Mouse (Mus musculus): Measurements from ENCODE around the gene Gm49776. TPM values are rescaled to one million over a fixed set of nuclear protein-coding genes. Genes with fewer than 3 reads are reported as not detected.
A peak's percentile ranks its signal among the peaks of the same experiment; 100 is the strongest.
"Not testable (repeated sequence)": the region's sequence is repeated elsewhere in the genome, so short reads cannot be mapped to it uniquely, and the experiment has no call there.

The Gm49776 gene
- polyA plus RNA-seq, 1 experiment: not detected

GRCm38 (mm10) chr16:18211417-18212171 is 46.5 kb downstream of the Gm49776 start:
- TF ChIP-seq CTCF (IDR thresholded peaks at IDR 0.05; ENCODE audit: borderline replicate concordance, insufficient read depth, low read length) (peak; percentile 98), POLR2A (IDR thresholded peaks at IDR 0.05; ENCODE audit: low read depth, low read length) (no peak)
- Histone ChIP-seq H3K27ac (ENCODE audit: insufficient read depth, low read length) (no peak overlapping the region), H3K4me3 (ENCODE audit: insufficient read depth, low read length) (no peak overlapping the region), H3K4me1 (ENCODE audit: control insufficient read depth, insufficient read depth, low read length) (no peaks in the 10 kb centered on the region)

- H3K4me3 ChIP-seq (ENCODE audit: insufficient read depth, low read length): no peak overlapping the region
- H3K27ac ChIP-seq (ENCODE audit: insufficient read depth, low read length): no peak overlapping the region
- TF ChIP-seq CTCF (IDR thresholded peaks at IDR 0.05; ENCODE audit: borderline replicate concordance, insufficient read depth, low read length): peak; percentile 62; the same call in 1 of the 2 replicates
- TF ChIP-seq POLR2A (IDR thresholded peaks at IDR 0.05; ENCODE audit: low read depth, low read length): no peak
- H3K4me1 ChIP-seq (ENCODE audit: control insufficient read depth, insufficient read depth, low read length): no peaks in the 10 kb centered on the region
Measured at GRCm38 (mm10) chr16:18210701-18211416, 47.3 kb downstream of the Gm49776 start.

- H3K4me3 ChIP-seq (ENCODE audit: insufficient read depth, low read length): no peak overlapping the region
- TF ChIP-seq POLR2A (IDR thresholded peaks at IDR 0.05; ENCODE audit: low read depth, low read length) (no peak), CTCF (IDR thresholded peaks at IDR 0.05; ENCODE audit: borderline replicate concordance, insufficient read depth, low read length) (no peak)
- no peak overlapping the region for H3K27ac ChIP-seq (ENCODE audit: insufficient read depth, low read length)
- no peaks in the 10 kb centered on the region for H3K4me1 ChIP-seq (ENCODE audit: control insufficient read depth, insufficient read depth, low read length)
Measured at GRCm38 (mm10) chr16:18203430-18204091, 54.6 kb downstream of the Gm49776 start.

- H3K4me3 ChIP-seq (ENCODE audit: insufficient read depth, low read length): no peak overlapping the region
- no peaks in the 10 kb centered on the region for H3K4me1 ChIP-seq (ENCODE audit: control insufficient read depth, insufficient read depth, low read length)
- H3K27ac ChIP-seq (ENCODE audit: insufficient read depth, low read length): no peak overlapping the region
- TF ChIP-seq CTCF (IDR thresholded peaks at IDR 0.05; ENCODE audit: borderline replicate concordance, insufficient read depth, low read length) (no peak), POLR2A (IDR thresholded peaks at IDR 0.05; ENCODE audit: low read depth, low read length) (no peak)
Measured at GRCm38 (mm10) chr16:18202061-18202460, 56.1 kb downstream of the Gm49776 start.

GRCm38 (mm10) chr16:18201620-18202019 is 56.5 kb downstream of the Gm49776 start:
- Histone ChIP-seq H3K27ac (ENCODE audit: insufficient read depth, low read length) (no peak overlapping the region), H3K4me1 (ENCODE audit: control insufficient read depth, insufficient read depth, low read length) (no peaks in the 10 kb centered on the region), H3K4me3 (ENCODE audit: insufficient read depth, low read length) (no peak overlapping the region)
- TF ChIP-seq POLR2A (IDR thresholded peaks at IDR 0.05; ENCODE audit: low read depth, low read length): no peak
- no peak for TF ChIP-seq CTCF (IDR thresholded peaks at IDR 0.05; ENCODE audit: borderline replicate concordance, insufficient read depth, low read length)

GRCm38 (mm10) chr16:18200062-18200461 is 58.1 kb downstream of the Gm49776 start:
- Histone ChIP-seq H3K27ac (ENCODE audit: insufficient read depth, low read length) (no peak overlapping the region), H3K4me1 (ENCODE audit: control insufficient read depth, insufficient read depth, low read length) (no peaks in the 10 kb centered on the region), H3K4me3 (ENCODE audit: insufficient read depth, low read length) (no peak overlapping the region)
- TF ChIP-seq POLR2A (IDR thresholded peaks at IDR 0.05; ENCODE audit: low read depth, low read length) (no peak), CTCF (IDR thresholded peaks at IDR 0.05; ENCODE audit: borderline replicate concordance, insufficient read depth, low read length) (no peak)

GRCm38 (mm10) chr16:18198365-18199098 is 59.6 kb downstream of the Gm49776 start:
- H3K4me1 ChIP-seq (ENCODE audit: control insufficient read depth, insufficient read depth, low read length): 0 out of 2 replicates have a peak, but pooled peaks cover 5% of the 10 kb centered on the region
- TF ChIP-seq POLR2A (IDR thresholded peaks at IDR 0.05; ENCODE audit: low read depth, low read length) (no peak), CTCF (IDR thresholded peaks at IDR 0.05; ENCODE audit: borderline replicate concordance, insufficient read depth, low read length) (no peak)
- no peak overlapping the region for H3K4me3 ChIP-seq (ENCODE audit: insufficient read depth, low read length)
- no peak overlapping the region for H3K27ac ChIP-seq (ENCODE audit: insufficient read depth, low read length)

- no peak overlapping the region for H3K4me3 ChIP-seq (ENCODE audit: insufficient read depth, low read length)
- no peak overlapping the region for H3K27ac ChIP-seq (ENCODE audit: insufficient read depth, low read length)
- TF ChIP-seq CTCF (IDR thresholded peaks at IDR 0.05; ENCODE audit: borderline replicate concordance, insufficient read depth, low read length): no peak
- TF ChIP-seq POLR2A (IDR thresholded peaks at IDR 0.05; ENCODE audit: low read depth, low read length): no peak
- H3K4me1 ChIP-seq (ENCODE audit: control insufficient read depth, insufficient read depth, low read length): 0 out of 2 replicates have a peak, but pooled peaks cover 5% of the 10 kb centered on the region
Measured at GRCm38 (mm10) chr16:18197881-18198280, 60.2 kb downstream of the Gm49776 start.

- H3K4me3 ChIP-seq (ENCODE audit: insufficient read depth, low read length); H3K27ac ChIP-seq (ENCODE audit: insufficient read depth, low read length); H3K4me1 ChIP-seq (ENCODE audit: control insufficient read depth, insufficient read depth, low read length): not testable (repeated sequence)
Measured at GRCm38 (mm10) chr16:18195561-18195960, 62.6 kb downstream of the Gm49776 start.

Other genes starting within 250 kb of the Gm49776 start
- 26.1 and 34.5 TPM in 2 replicates for gene Dgcr6, start 205.5 kb downstream of the Gm49776 start, polyA plus RNA-seq (2011; ENCODE audit: insufficient read length, low read depth, missing spikeins)
- gene Prodh, start 168.1 kb downstream of the Gm49776 start, polyA plus RNA-seq (2011; ENCODE audit: insufficient read length, low read depth, missing spikeins): 0.70 and 0.80 TPM in 2 replicates
- 1.2 and 1.4 TPM in 2 replicates for gene Rtn4r, start 130.7 kb downstream of the Gm49776 start, polyA plus RNA-seq (2011; ENCODE audit: insufficient read length, low read depth, missing spikeins)
- gene Ccdc188, start 40.4 kb downstream of the Gm49776 start, polyA plus RNA-seq (2011; ENCODE audit: insufficient read length, low read depth, missing spikeins): not detected in 2 replicates
- 28.7 and 29.5 TPM in 2 replicates for gene Zdhhc8, start 23.2 kb downstream of the Gm49776 start, polyA plus RNA-seq (2011; ENCODE audit: insufficient read length, low read depth, missing spikeins)
- gene Trmt2a, start 9.6 kb downstream of the Gm49776 start, polyA plus RNA-seq (2011; ENCODE audit: insufficient read length, low read depth, missing spikeins): 43.3 and 58.9 TPM in 2 replicates
- gene Ranbp1, start 9.6 kb downstream of the Gm49776 start, polyA plus RNA-seq (2011; ENCODE audit: insufficient read length, low read depth, missing spikeins): 296 and 323 TPM in 2 replicates
- 47.4 and 50.6 TPM in 2 replicates for gene Dgcr8, start 30.9 kb upstream of the Gm49776 start, polyA plus RNA-seq (2011; ENCODE audit: insufficient read length, low read depth, missing spikeins)
- gene Tango2, start 89.8 kb upstream of the Gm49776 start, polyA plus RNA-seq (2011; ENCODE audit: insufficient read length, low read depth, missing spikeins): 27.1 and 32.7 TPM in 2 replicates
- 6.7 and 8.1 TPM in 2 replicates for gene Arvcf, start 89.9 kb upstream of the Gm49776 start, polyA plus RNA-seq (2011; ENCODE audit: insufficient read length, low read depth, missing spikeins)
- gene Txnrd2, start 168.1 kb upstream of the Gm49776 start, polyA plus RNA-seq (2011; ENCODE audit: insufficient read length, low read depth, missing spikeins): 4.6 and 7.5 TPM in 2 replicates
- 89.2 and 96.0 TPM in 2 replicates for gene Comt, start 168.5 kb upstream of the Gm49776 start, polyA plus RNA-seq (2011; ENCODE audit: insufficient read length, low read depth, missing spikeins)
- gene Gnb1l, start 240.4 kb upstream of the Gm49776 start, polyA plus RNA-seq (2011; ENCODE audit: insufficient read length, low read depth, missing spikeins): 3.8 and 5.5 TPM in 2 replicates
- 4.7 and 7.8 TPM in 2 replicates for gene Rtl10, start 240.6 kb upstream of the Gm49776 start, polyA plus RNA-seq (2011; ENCODE audit: insufficient read length, low read depth, missing spikeins)

Measured in embryonic fibroblast, embryonic 13.5 days (primary cell).